Mouse (Mus musculus) 416B (cell line): ENCODE data around the gene Siah1a.
A peak's percentile ranks its signal among the peaks of the same experiment; 100 is the strongest.

ENCODE experiments used
- DNase-seq: peaks from one replicate; pipeline ENCODE4 v3.0.0; 2011; ENCODE audit warnings: low read depth

Gene Siah1a

DNA sequence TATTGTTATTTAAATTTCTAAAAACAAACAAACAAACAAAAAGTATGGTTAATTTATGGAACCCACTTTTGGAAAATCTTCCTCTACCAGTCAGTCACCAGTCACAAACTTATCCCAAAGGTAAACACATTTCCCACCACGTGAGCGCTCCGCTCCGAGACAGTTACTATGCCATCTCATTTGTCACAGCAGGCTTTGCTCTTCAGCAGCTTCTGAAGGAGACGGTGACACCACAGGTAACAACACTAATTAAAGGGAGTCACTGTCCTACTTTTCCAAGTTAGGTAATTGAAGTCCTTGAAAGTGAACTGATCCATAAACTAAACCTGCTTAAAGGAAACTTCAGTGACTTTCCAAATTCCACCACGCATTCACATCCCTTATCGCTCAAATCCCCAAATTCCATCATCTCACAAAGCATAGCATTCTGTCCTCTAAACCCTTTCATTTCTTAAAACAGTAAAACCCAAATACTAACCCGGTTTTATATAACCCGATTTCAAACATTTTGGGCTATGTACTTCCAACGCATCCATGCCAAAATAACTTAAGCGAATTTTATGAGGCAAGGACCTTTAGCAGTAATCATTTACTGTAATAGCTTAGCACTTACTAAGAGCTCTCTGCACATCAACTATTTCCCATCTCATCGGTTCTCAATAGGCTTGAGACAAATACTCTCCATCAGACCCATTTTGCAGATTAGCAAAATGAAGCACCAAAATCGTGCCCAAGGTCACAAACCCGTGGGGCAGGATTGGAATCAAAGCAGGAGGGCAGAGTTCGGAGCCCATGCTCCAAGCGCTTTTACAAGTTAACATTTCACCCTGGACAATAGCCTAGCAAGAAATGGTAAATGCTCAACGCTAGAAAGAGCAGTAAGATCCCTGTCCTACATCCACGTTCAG is 1.2 kb downstream of the Siah1a start:
- no peak for DNase-seq

DNA sequence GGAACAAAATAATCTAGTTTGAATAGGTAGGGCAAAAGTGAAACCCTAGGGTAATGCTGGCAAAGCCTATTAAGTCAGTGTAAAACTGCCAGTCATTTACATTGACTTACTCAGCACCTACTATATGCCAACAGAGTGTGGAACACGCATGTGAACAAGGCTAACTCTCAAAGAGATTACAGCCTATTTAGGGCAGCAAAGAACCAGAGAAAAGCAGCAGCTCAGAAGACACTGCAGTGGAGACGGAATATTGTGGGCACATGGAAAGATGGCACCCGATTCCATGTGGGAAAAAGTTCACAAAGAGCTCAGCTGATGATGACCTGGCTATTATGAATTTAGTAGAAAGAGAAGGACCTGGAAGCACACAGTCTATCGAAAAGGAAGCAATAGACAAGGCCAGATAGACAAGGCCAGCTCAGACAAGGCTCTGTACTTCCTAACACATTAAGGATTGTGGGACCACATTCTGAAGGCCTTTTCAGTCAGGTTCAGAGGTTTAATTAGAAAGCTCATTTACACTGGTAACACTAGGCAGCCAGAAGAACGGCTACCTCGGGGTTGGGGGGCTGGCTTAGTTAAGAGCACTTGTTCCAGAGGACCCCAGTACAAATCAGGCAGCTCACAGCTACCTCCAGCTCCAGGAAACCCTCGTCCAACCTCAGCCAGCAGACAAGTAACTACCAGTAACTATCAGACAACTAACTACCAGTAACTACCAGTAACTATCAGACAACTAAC is 3.0 kb downstream of the Siah1a start:
- no peak for DNase-seq

DNA sequence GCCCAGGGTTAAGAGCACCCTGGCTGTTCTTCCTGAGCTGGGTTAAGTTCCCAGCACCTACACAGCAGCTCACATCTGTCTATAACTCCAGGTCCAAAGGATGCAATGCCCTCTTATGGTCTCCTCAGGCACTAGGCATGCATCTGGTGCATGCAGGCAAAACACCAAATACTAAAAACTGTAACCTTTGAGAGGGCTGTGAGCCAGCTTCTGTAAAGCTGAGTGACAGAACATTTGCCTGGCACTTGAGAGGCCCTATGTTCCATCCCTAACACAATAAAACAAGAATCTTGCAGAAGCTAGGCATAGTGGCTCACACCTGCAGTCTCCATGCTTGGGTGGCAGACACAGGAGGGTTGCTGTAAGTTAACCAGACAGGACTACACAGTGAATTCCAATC is 4.1 kb downstream of the Siah1a start:
- no peak for DNase-seq

DNA sequence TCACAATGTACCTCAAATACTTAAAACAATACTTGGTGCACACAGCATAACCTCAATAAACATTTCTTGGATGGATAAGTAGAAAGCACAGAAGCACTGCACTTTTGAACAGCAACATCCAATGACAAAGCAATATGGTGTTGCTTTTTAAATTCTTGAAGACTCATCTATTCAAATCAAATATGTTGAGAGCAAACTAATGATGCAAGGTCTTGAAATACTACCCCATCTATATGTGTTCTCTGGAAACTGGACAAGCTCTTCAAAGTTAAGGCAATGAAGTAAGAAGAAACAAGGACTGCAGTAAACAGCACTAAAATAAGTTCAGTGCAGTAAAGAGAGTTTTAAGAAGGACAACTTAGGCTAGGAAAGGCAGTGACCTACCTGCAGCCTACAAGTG is 4.8 kb downstream of the Siah1a start:
- DNase-seq, result no peak

DNA sequence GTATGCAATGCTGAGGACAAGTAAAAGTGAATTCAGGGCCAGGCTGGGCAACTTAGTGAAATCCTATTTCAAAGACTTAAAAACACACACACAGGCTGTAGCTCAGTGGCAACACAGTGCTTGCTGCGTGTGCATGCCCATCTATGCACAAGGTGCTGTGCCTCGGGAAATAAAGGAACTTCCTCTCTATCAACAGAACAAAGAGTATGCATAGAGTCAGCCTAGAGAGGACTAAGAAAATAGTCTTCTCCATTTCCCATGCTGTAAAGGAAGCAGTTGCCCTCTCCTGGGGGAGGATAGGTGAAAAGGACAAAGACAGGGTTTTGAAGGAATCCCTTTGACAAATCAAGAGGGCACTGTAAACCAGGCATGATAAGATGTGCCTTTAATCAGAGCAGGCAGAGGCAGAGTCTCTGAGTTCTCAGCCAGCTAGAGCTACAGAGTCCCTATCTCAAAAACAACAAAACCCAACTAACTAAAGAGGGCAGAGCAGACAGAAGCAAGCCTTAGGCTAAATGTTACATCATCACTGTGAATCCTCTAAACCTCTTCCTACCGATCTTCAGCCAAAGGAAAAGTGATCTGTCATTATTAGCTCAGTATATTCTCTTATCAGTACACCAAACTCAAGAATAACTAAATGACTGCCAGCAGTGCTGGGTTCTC is 10.2 kb downstream of the Siah1a start:
- DNase-seq, result peak; percentile 48

DNA sequence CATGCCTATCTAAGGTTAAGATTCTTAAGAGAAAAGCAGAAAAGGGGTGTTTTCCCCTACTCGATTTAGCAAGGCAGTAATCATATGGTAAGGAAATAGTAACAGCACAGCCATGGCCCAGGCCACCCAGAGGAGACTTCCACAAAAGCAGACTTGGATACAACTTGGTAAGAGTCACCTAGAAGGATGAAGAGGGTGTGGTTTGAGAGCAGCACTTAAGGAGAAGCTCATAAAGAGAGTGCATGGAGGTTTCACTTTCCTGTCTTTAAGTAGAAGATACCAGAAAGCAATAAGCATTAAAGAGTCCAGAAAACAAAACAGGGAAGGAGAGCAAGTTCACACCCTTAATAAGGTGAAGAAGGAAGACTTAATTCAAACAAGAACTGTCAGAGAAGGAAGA is 10.8 kb downstream of the Siah1a start:
- no peak for DNase-seq

DNA sequence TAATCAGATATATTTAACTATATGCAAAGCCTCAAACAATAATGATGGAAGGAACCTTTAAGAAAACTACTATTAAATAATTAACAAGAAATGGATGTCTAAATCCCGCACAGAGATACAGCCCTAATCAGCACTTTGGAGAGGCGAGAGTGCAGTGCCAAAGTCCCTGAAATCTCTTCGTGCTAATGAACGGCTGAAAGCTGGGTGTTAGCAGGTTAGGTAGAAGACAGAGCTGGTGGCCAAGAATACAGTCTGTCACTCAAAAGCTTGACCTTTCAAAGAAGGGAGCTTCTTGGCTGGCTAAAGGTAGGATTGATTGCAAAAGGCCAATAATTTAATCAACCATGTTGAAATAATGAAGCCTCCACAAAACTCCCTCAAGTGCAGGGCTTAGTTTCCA is 11.6 kb downstream of the Siah1a start:
- no peak for DNase-seq

DNA sequence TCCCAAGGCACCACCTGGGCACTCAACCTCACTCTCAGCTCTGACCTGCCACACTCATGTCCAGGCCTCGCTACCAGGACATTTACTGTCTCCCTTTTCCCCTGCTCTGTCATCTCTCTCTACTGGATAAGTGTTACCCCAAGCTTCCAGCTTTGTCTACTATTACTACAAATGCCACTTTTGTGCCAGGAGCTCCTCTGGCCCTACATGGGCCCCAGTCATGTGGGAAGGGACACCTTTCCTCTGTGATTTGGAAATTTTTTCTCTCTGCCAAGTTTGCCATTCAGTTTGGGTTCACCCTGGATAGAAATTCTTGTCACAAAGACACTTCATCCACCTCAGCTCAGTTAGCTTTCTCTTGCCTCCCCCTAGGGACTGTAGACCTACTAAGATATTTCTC is 14.9 kb downstream of the Siah1a start:
- DNase-seq, result no peak

DNA sequence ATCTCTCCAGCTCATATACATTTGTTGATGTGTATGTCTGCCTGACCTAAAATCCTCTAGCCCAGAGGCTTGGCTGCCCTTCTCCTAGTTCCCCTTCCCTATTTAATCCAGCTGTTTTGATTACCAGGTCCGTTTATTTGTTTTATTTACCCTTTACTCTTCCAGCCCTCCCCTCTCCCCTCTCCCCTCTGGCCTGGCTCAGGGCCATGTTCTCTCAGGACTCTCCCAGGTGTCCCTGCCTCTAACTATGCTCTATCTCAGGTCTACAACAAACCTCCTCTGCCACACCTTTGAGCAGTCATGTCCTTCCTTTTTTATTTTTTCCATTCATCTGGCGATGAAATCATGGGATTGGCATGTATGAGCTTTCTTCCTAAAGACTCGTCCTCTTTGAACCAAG is 15.4 kb downstream of the Siah1a start:
- no peak for DNase-seq

DNA sequence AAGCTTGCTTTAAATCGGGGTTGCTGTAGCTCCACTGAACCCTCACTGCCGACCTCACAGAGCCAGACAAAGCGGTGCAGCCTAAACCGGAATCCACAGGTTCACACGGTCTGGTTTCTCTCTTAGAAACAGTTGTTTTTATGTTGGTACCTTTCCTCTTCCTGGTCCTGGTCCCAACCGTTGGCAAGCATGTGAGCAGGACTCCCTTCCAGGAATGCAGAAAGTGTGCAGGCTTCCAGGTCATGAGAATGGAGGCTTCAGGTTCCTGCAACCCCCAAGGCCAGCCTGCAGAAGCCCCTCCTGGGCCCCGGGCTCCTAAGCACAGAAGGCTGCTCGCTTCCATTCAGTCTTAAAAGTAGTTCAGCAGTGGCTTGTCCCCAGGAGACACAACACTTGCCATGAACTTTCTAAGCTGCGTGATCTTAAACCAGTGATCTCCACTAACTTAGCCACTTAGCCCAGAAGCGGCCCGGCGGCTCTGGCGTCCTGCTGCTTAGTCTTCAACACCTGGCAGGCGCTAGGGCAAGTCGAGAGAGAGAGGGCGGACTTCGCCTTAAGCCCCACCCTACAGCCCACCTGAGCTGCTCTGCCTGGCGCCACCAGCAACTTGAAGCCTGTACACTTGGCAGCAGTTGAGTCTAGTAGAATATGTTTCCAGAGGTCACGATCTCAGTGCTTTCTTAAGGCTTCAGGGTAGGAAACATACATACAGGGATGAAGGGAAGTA is 17.3 kb downstream of the Siah1a start:
- DNase-seq, result no peak

DNA sequence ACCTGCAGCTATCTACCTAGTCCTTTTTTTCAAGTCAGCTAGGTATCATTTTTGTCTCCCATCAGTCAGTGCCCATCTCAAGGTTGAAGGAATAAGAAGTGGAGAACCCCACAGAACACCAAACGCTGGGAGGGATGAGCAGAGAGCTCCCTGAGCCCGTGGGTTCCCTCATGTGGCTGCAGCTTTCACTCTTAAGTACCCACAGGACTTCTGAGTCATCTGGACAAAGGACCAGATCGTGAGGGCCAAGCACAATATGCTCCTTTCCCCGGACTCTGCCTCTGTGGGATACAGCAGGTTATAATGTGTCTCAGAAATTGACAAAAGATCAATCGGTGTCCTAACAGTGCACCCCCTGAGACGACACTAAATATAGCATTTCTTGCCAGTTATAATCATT is 18.8 kb downstream of the Siah1a start:
- DNase-seq, result peak; percentile 39

DNA sequence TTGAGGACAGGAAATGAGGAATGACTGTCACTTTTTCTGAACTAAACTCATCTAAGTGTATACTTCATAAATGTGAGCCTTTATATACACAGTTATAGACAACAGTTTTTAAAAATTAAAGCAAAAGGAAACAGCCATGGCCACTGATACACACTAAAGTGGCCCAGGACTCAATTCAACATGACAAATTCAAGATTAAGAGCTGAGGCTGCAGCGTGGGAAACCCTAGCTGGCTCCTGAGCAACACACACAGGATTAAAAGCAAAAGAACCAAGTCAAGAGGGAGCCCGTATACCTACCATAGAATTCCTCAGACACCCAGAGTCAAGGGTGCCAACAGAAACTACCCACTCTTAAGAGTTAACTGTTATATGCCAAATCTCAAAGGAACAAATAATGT is 24.2 kb downstream of the Siah1a start:
- DNase-seq, result no peak

DNA sequence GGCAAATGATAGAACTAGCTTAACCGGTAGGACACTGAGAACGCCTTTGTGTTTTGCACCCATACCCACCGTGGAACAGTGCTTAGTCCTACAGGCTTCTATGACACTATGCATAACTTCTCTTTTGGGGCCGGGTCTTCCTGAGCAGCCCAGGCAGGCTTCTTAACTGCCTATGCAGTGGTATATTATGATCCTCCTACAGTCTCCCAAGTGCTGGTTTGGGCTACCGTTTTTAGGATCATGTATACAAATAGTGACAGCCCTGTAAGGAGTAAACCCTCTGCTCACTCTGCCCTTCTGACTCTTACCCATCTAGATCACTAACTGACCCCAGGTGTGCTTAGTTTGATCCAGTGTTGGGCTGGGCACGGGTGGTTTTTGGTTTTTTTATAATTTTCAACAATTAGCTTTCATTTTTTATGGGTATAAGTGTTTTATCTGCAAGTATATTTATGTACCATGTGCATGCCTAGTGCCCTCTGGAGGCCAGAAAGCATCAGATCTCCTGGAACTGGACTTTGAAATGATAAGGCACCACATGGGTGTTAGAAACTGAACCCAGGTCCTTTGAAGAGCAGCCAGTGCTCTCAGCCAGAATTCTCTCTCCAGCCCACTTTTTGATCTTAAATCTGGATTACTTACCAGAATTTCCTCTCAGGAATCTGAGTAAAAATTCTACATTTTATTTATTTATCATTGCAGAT is 24.8 kb downstream of the Siah1a start:
- peak; percentile 45 for DNase-seq

DNA sequence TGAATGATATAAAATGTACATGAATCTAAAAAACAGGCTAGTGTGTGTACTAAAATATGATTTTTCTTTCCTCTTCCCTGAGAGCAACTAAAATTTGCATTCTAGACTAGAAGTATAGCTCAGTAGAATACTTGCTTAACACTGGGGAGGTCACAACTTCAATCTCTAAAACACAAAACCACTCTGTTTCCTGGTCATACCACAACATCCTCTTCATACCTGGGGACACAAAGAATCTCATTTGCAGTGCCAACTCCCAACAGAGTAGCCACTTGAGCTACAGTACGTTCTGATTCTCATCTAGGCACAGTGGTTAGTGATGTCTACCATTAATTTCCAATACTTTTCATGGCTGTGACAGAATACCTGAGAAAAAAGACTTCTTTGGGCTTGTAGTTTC is 26.4 kb downstream of the Siah1a start:
- peak; percentile 60 for DNase-seq

DNA sequence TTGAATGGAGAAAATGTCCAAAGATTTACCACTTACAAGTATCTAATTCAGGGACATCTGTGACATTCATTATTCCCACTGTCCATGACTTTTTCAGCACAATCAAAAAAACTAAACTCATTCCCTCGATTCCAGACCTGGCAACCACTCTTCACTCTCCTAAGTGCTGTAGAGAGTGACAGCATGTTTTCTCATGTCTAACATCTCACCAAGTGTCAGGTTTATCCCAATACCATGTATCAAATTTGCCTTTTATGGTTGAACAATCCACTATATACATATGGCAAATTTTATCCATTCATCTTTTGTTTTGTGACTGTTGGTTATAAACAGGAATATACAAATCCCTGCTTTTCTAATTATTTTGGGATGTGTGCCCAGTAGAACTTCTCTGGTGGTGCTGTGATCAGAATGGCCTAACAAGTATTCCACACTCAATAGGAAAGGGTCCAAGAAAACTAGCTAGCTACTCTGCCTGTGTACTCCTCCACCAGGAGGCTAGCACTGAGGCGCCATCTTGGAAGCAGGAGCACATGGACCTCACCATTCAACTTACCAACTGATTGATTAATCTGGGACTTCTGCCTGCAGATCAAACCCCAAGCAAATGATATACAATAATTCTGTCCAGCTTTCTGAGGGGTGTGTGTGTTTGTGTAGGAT is 27.3 kb downstream of the Siah1a start:
- DNase-seq, result no peak

DNA sequence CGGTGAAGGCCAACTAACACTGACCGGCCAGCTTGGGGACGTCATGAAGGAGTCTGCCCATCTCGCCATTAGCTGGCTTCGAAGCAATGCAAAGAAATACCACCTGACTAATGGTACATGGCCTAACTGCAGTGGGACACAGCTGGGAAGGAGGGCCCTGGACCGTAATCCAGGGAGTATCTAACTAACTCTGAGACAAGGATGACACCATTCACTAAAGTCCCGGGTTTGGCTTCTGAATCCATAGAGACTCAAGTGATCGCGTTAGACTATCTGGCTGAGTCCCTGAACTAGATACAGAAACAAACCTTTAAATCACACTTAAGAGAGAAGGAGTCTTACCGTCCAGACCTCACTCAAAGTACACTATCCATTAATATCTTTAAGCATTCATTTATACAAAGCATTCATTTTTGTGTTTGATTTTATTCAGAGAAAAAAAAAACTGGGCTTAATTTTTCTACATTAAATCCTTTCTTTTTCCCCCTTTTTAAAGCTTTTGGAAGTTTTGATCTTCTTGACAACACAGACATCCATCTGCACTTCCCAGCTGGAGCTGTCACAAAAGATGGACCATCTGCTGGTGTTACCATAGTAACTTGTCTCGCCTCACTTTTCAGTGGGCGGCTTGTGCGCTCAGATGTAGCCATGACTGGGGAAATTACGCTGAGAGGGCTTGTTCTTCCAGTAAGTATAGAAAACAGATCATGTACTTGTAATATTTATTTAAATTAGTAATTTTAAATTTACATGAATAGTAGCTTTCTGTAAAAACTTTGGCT is 32.1 kb downstream of the Siah1a start:
- DNase-seq, result no peak

DNA sequence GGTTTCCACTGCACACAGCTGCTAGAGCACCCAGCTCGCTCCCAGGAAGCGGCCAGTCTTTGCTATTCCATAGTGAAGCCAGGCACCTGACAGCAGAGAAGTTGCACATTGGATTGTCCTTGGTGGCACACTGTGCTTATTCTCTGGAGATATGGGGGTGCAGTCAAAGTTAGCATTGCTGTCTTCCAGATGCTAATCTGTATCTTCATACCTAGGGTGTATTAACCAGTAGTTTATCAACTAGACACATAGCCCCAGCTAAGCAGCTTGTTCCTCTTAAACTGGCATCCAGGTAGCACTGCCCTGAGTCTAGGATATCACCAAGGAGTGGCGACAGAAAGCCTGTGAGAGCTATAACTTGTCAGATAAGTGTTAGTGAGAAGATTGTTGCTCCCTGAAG is 33.1 kb downstream of the Siah1a start:
- DNase-seq, result no peak

DNA sequence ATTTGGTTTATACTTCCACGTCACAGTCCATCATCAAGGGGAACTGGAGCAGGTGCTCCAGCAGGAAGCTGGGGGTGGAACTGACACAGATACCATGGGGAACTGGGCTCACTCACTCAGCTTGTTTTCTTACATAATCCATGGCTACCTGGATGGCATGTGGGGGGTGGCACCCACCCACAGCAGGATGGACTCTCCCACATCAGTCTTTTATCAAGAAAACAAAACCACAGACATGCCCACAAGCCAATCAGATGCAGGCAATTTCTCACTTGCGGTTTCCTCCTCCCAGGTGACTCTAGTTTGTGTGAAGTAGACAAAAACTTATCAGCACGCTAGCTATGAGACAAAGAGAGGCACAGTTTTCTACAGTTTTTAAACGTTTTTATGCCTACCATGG is 37.9 kb downstream of the Siah1a start:
- peak; percentile 36 for DNase-seq

DNA sequence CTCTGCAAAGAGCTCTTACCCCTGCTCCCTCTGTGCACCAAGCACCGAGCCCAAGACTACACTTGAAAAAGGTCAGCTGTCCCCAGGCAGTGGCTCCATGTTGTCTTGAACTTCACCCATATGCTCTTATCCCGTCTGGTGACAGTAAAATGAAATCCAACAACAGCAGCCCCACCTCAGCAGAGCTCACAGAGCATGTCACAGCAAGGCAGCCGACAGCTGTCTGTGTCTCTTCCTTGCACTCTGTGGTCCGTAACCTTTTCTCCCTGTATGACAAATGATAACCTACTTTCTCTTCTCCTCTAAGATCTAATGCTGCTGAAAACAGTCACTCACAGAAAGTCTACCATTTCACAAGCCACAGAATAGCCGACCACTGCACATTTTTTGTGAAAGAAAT is 39.0 kb downstream of the Siah1a start:
- DNase-seq, result no peak

DNA sequence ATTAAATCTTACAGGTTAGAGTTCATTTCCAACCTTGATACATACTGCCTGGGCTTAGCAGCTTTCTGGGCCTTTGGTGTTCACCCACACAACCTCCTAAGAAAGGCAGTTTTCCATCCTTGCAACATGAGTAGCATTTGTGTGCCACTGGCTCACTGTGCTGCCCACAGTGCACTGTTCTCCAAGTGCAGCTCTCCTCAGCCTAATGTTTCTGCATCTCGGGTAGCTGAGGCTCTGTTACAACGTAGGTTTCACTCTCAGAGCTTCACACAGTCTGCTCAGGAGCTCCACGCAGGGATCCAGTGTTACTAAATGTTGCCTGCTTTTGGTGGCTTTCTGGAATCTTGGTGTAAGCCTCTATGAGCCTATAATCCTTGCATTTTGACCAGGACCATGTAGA is 40.4 kb downstream of the Siah1a start:
- DNase-seq, result no peak
